ENCODE assay signal across 13 mouse cellular contexts in genomic region chr16:85106644-85107323, GRCm38 (mm10).
A peak's percentile ranks its signal among the peaks of the same experiment; 100 is the strongest.
DNase-seq lines count a peak whose midpoint lies in the region; ATAC-seq lines count a peak whose summit lies in the region.
"Had no signal": no experiment of that assay in that cellular context is flagged by ENCODE, and none has a peak within 500 bp of the region (broad histone marks: within the 10 kb centered on the region; RNA-seq: fewer than 3 reads in every experiment).

No protein-coding gene starts in this region.

- no peaks in the 10 kb centered on the region for H3K27me3 ChIP-seq in heart, embryonic 11.5 days (ENCODE audit: control insufficient read depth, insufficient read depth, low read length)
- H3K27me3 ChIP-seq in hindbrain, embryonic 10.5 days (ENCODE audit: insufficient read depth, poor library complexity, severe bottlenecking) = no peaks in the 10 kb centered on the region
- H3K27me3 ChIP-seq in neural tube, embryonic 13.5 days = no peaks in the 10 kb centered on the region
- H3K27me3 ChIP-seq: liver, embryonic 12.5 days had no signal

- WGBS in heart, embryonic 11.5 days (ENCODE audit: insufficient replicate concordance) = 87% methylated on average over 9 of the region's 9 CpGs
- 88% methylated on average over 9 of the region's 9 CpGs for WGBS in hindbrain, embryonic 10.5 days
- WGBS in neural tube, embryonic 13.5 days = 27% methylated on average over 9 of the region's 9 CpGs

- peak; percentile 83 for DNase-seq in heart, adult 11 months
- DNase-seq in brain, adult 2 months (ENCODE audit: low read depth, low spot score) = peak; percentile 71
- peak; percentile 0 for DNase-seq in hindbrain, embryonic 10.5 days (ENCODE audit: low spot score)
- DNase-seq in spleen, postnatal 10 days (ENCODE audit: low spot score in 2 of 2) = no peak
- no peak for DNase-seq in frontal cortex, postnatal 36 days (ENCODE audit: low spot score in 2 of 2)
- no peak for DNase-seq in right cerebral cortex, postnatal 36 days (ENCODE audit: low spot score in 2 of 2)
- DNase-seq: adrenal gland, postnatal 10 days; heart, postnatal 4 days; kidney, postnatal 25 days; lung, postnatal 14 days had no signal

- no peaks in the 10 kb centered on the region for H3K36me3 ChIP-seq in heart, embryonic 11.5 days (ENCODE audit: control insufficient read depth, insufficient read depth, low read length)
- peaks cover 15% of the 10 kb centered on the region for H3K36me3 ChIP-seq in hindbrain, embryonic 10.5 days
- H3K36me3 ChIP-seq in neural tube, embryonic 13.5 days = peaks cover 11% of the 10 kb centered on the region; the same call in 1 of the 2 replicates
- H3K36me3 ChIP-seq: liver, embryonic 12.5 days had no signal

- H3K4me2 ChIP-seq in heart, embryonic 11.5 days = no peak overlapping the region
- H3K4me2 ChIP-seq in neural tube, embryonic 13.5 days = peak overlapping the region; percentile 23
- H3K4me2 ChIP-seq: liver, embryonic 12.5 days had no signal

- no peaks in the 10 kb centered on the region for H3K9me3 ChIP-seq in heart, embryonic 11.5 days (replicated peaks; ENCODE audit: control insufficient read depth, low read length)
- no peaks in the 10 kb centered on the region for H3K9me3 ChIP-seq in hindbrain, embryonic 10.5 days
- H3K9me3 ChIP-seq in neural tube, embryonic 13.5 days = no peaks in the 10 kb centered on the region
- H3K9me3 ChIP-seq: liver, embryonic 12.5 days had no signal

- no peak overlapping the region for H3K4me3 ChIP-seq in heart, embryonic 11.5 days (ENCODE audit: low read depth, low read length)
- H3K4me3 ChIP-seq in hindbrain, embryonic 10.5 days = no peak overlapping the region
- H3K4me3 ChIP-seq in neural tube, embryonic 13.5 days = no peak overlapping the region
- H3K4me3 ChIP-seq: liver, embryonic 12.5 days had no signal

- no peak for ATAC-seq in heart, embryonic 11.5 days (replicated peaks; ENCODE audit: insufficient number of reproducible peaks, low FRiP score, low TSS enrichment)
- ATAC-seq in neural tube, embryonic 13.5 days (ENCODE audit: low read depth) = peak; percentile 68
- ATAC-seq: liver, embryonic 12.5 days had no signal

- no peak overlapping the region for H3K27ac ChIP-seq in heart, embryonic 11.5 days (ENCODE audit: low read depth, low read length)
- no peak overlapping the region for H3K27ac ChIP-seq in hindbrain, embryonic 10.5 days
- peak overlapping the region; percentile 72 for H3K27ac ChIP-seq in neural tube, embryonic 13.5 days (replicated peaks)
- H3K27ac ChIP-seq: liver, embryonic 12.5 days had no signal

- H3K9ac ChIP-seq in heart, embryonic 11.5 days (ENCODE audit: low read depth, low read length) = no peak overlapping the region
- H3K9ac ChIP-seq in neural tube, embryonic 13.5 days = 0 out of 2 replicates have a peak overlapping the region, but pooled peaks have one; percentile 17
- H3K9ac ChIP-seq: liver, embryonic 12.5 days had no signal

- peaks cover 10% of the 10 kb centered on the region for H3K4me1 ChIP-seq in heart, embryonic 11.5 days (ENCODE audit: control insufficient read depth, insufficient read depth, low read length)
- H3K4me1 ChIP-seq in hindbrain, embryonic 10.5 days (replicated peaks) = peaks cover 24% of the 10 kb centered on the region
- H3K4me1 ChIP-seq in neural tube, embryonic 13.5 days (replicated peaks) = peaks cover 59% of the 10 kb centered on the region
- H3K4me1 ChIP-seq: liver, embryonic 12.5 days had no signal

Comparison
In these comparisons a context has a peak if more than half of its experiments do, and no peak if none do; other contexts are left out.
1. DNase-seq: peak in heart, adult 11 months (single experiment), brain, adult 2 months (single experiment) and hindbrain, embryonic 10.5 days (single experiment); none in spleen, postnatal 10 days (0 of 2), frontal cortex, postnatal 36 days (0 of 2) and right cerebral cortex, postnatal 36 days (0 of 2).